Mouse (Mus musculus) T-helper 17 cell (primary cell): Measurements from ENCODE around the gene Tab1.

Experiments
- in situ Hi-C, 2 experiments: fragments of 300-600 bp; cut with MboI, MseI; formaldehyde crosslinking; loops; 1 replicate in 1 of 2; 2 replicates in 1 of 2; pipeline ENCODE4 v1.15.1; 2025; ENCODE audit warnings: high pct_unique_total_duplicates in 2 of 2

The Tab1 gene

DNA sequence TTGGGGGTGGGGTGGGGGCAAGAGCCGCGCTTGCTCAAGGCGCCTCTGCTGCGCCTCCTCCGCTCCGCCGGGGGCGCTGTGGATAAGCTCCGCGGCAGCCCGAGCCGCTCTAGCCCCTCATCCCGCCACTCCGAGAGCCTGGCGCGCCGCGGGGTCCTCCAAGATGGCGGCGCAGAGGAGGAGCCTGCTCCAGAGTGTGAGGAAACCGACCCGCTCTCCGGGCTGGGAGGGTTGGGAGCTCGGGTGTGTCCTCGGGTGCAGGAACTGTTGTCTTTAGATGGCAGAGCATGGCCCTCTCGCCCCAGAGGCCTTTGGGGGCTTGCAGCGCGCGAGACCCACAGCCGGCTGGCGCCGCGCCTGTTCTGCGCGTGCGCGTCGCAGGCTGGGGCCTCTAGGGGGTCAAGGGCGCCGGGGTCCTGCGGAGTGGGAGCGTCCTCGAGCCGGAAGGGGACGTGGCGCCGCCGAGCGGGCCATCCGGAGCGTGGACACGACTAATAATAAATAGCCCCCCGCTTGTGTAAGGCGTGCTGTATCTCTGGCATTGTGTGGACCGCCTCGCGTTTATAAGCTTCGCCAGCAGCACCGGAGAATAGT, at the start of gene Tab1:
Tab1 (plus strand) TSS at position 135 of the 594 bp plus-strand sequence.
- in situ Hi-C loops = no loop called here

DNA sequence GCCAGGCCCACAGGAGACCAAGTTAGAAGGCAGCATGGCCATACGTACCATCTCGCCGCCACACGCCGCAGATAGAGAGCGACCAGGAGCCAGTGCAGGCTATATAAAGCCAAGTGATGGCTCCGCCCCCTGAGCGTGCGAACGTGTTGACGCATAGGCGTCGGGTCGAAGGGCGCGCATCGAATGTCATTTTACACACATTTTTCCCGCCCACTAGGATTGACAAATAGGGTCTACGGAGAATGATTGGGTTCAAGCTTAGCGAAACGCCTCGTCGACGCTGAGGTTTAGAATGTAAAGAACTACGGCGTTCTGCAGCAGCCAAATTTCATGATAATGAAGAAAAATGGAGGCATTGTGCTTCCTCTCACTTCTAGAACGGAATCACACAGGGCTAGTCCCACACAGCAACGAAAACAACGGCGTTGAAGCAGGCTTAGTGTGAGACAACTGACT, 49.6 kb upstream of the Tab1 start:
- in situ Hi-C loops = no loop called here

DNA sequence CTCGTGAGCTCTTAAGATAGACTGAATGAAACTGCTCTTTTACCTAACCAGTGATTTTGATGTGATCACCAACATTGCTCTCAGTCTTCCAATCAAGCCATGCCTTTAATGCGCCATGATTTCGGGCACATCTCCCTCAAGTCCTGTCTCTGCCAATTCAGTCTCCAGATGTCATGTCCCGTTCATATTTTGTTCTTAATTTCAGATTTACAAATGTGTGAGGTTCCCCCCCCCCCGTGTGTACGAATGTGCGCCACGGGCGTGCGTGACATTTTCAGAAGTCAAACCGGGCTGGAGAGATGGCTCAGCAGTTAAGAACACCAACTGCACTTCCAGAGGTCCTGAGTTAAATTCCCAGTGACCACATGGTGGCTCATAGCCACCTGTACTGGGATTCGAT, 49.2 kb upstream of the Tab1 start:
- in situ Hi-C loops = no loop called here

DNA sequence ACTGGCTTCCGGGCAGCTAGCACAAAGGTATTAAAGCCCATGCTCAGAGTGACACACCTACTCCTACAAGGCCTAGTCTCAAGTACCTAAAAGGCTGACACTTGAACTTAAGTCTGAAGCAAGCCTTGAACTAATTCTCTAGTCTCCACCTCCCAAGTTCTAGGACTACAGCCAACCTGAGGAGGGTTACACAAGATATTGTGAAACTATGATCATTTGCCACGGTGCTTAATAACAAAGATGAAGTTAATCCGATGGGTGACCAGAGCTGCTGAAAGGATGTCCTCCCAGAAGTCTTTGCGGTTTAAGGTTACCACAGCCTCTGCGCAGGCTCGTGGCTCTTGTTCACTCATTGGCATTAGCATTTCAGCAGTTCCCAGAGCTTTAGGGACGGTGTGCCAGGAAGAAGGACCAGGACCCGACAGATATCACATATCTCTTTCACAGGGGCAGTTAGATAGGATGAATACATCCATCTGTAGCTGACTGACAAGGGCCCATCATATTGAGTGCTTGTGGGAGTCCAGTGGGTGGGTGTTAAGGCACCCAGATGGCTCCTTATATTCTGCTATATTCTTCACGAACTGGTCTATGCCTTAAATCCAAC, 45.4 kb upstream of the Tab1 start:
- in situ Hi-C loops = no loop called here

DNA sequence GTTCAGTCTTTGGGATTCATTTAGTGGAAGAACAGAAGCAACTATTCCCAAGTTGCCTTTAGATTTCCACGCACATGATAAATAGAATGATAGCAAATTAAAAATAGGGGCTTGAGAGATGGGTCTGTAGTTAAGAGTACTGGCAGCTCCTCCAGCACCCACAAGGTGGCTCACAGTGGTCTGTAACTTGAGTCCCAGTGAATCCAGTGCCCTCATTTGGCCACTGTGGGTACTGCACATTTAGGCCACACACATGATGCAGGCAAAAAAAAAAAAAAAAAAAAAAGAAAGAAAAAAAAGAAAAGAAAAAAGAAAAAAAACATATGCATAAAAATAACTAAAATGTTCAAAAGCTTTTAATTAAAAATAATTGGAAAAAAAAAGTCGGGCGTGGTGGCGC, 44.3 kb upstream of the Tab1 start:
- in situ Hi-C loops = no loop called here

DNA sequence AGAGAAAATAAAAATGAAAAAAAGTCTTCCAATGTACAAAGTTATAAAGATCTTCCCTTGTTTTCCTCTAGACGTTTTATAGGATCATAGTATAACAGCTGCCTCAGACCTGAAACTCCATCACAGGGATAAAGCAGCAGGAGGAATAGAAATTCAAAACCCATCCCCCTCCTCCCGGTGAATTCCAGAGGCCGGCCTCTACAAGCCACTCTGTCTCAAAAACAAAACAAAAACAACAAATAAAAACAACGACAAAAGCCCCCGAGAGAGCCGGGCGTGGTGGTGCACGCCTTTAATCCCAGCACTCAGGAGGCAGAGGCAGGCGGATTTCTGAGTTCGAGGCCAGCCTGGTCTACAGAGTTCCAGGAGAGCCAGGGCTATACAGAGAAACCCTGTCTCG, 42.8 kb upstream of the Tab1 start:
- in situ Hi-C loops = loop anchor here in 1 of 2 experiments (5.0 kb wide), 1 partner anchor 37 kb away; no protein-coding TSS in a partner anchor

DNA sequence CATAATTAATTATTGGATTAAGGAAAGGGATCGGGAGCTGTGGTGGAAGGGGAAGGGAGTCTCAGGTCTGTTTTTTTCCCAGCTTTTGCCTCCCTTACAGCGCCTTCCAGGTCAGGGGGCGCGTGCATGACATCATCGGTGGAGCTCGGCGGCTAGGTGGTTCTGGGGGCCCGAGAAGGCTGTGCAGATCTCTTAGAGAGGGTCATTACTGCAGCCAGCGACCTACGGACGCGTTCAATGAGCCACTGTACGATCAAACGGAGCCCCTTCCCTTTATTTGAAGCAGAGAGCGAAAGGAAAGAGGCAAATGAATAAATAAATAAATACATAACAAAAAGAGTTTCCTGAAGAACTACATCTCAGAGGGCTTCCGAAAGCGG, 42.2 kb upstream of the Tab1 start:
- in situ Hi-C loops = loop anchor here in 1 of 2 experiments (5.0 kb wide), 1 partner anchor 37 kb away; no protein-coding TSS in a partner anchor

DNA sequence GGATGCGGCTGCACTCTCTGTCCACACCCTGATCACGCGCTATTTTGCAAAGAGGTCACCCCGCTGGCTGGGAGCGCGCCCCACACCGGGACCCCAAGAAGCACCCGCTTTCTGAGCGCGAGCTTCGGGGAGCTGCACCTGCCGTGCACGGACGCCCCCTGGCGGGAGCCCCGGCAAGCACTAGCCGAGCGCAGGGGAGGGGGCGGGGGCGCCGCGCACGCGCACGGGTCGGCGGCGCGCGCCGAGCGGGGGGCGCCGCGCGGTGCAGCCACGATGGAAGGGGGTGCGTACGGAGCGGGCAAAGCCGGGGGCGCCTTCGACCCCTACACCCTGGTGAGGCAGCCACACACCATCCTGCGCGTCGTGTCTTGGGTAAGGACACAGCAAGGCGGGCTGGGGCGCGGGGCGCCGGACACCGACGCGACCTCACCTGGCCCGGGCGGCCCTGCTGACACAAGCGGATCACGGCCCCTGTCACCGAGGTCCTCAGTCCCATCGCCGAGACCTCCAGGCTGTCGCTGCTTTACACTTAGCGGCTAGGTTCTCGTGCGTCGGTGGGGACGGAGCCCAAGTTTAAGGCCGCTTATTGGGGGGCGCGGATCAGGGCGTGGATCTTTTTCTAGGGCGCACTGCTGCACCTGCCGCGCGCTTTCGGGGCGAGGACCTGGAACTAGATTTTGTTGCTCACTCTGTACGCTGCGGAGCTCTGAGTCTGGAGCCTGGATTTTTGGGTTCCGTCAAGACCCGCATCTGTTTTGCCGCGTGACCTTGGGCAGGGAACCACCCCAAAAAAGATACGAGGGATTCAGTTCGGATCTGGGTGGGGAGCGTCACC, 41.6 kb upstream of the Tab1 start, which contains the start of the genes Syngr1 and Rpl3:
Syngr1 (plus strand) TSS at position 214 of the 835 bp plus-strand sequence.
Rpl3 (minus strand) TSS at position 748 of the 835 bp plus-strand sequence.
- in situ Hi-C loops = loop anchor here in 1 of 2 experiments (5.0 kb wide), 1 partner anchor 36 kb away; no protein-coding TSS in a partner anchor

DNA sequence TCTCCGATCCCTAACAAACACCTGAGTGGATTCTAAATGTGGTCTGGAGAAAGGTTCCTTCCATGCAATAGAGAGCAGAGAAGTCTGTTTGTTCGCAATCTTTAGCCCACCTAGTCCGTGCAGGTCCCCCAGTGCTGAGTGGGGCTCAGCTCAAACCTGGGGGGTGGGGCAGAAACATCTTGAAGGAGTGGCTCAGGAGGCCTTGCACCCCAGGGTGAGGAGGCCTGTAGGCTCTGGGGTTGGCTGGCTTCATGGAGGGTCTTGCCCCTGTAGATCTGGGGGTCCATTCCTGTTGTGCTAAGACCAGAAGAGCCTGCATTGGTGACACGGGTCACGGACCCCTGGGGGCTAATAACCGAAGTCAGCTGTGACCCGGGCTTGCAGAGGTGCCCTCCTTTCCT, 40.9 kb upstream of the Tab1 start:
- in situ Hi-C loops = loop anchor here in 1 of 2 experiments (5.0 kb wide), 1 partner anchor 35 kb away; no protein-coding TSS in a partner anchor

DNA sequence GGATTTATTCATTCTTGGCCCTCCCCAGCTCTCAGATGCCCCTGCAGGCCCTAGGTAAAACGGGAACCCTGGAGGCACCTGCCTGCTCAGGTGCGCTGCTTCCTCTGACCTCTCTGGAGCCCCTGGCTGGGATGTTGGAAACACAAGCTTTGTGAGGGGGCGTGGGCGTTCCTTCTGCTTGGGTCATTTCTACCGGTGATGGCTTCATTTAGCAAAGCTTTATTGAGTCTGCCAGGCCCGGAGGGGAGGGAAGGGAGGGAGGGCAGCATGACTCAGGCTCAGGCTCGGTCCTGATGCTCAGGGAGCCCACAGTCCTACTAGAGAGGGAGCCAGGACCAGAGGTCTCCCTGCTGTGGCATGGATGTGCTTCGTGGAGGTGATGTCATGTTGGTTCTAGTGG, 40.3 kb upstream of the Tab1 start:
- in situ Hi-C loops = loop anchor here in 1 of 2 experiments (5.0 kb wide), 1 partner anchor 35 kb away; no protein-coding TSS in a partner anchor

DNA sequence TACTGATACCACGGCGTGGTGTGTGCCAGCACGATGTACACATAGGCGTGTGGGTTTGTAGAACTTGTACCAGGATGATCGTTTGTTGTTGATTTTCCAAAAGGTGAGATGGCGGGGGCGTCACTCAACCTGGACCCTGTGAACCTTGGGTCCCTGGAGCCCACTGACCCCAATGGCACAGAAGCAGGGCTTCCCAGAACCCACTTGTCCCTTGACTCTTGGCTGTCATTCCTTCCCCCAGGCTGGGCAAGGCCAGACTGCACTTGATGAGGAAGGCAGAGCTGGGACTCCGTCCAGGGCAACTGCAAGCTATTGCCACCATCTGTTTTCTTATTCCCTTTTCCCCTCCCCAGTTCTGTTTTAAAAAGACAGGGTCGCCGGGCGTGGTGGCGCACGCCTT, 38.7 kb upstream of the Tab1 start:
- in situ Hi-C loops = loop anchor here in 1 of 2 experiments (5.0 kb wide), 1 partner anchor 33 kb away; no protein-coding TSS in a partner anchor

DNA sequence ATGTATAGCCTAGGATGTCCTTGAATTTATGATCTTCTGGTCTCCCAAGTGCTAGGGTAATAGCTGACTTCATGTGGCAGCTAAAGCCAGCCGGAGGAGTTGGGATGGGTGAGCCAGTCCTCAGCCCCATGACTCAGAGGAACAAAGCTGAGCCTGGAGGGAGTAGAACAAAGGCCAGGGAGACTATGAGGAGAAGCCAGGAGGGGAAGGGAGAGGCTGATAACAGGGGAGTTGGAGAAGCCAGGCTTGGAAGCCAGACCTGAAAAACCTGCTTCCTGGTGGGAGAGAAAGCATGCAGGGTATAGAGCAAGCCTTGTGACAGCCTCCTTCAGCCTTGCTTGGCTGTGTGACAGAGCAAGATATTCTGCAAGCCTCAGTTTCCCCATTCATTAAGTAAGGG, 37.3 kb upstream of the Tab1 start:
- in situ Hi-C loops = no loop called here

DNA sequence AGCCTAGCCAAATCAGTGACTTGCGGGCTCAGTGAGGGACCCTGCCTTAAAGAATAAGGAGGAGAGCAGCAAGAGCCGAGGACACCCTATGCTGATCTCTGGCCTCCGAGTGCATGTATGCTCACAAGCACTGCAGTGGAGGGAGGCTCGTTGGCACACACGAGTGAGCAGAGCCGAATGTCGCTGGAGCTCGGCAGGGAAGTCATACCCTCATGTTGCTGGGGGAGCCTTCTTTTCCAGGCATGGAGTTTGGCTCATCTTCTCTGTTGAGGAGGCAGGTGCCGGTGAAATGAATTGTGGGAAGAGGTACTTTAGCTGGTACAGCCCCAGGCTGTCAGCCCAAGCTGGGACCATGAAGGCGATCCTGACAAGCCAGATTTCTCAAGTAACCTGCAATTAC, 36.5 kb upstream of the Tab1 start:
- in situ Hi-C loops = no loop called here

DNA sequence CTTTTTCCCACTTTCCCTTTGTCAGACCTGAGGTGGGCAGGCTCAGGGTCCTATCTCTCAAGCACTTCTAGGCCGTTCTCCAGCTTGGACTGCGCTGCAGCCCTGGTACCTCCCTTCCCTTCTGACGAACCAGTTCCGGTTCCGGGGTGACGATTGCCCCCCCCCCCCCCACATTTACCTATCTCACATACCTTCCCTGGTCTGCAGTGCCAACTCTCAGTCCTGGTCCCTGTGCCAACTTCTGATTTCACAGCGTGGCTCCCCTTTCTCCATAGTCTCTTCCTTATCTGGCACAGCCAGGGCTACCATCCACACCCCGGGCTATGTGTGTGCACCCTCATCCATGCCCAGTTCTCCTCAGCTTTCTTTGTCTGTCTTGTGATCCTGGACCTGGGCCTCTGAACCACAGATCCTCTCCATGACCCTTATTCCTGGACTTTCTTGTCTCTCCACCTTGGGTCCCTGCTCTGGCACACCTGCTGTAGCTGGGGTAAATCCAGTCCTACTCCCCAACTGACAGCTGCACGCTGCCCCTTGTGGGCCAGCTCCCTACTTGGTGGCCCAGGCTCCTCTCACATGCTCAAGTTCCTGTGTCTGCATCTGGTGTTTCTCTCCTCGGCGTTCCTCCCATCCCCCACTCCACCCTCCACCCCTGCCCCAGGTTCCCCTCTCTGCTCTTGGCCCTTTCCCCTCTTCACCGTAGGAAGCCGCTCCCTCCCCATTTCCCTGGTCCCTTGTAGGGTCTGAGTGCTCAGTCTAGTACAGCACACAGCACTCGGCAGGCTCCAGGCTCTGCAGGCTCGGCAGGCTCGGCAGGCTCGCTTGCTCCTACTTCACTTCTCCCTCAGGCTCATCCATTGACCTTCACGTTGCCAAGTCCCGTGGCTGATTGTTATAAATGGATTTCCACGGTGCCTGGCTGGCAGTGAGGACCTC, 35.7 kb upstream of the Tab1 start:
- in situ Hi-C loops = no loop called here

DNA sequence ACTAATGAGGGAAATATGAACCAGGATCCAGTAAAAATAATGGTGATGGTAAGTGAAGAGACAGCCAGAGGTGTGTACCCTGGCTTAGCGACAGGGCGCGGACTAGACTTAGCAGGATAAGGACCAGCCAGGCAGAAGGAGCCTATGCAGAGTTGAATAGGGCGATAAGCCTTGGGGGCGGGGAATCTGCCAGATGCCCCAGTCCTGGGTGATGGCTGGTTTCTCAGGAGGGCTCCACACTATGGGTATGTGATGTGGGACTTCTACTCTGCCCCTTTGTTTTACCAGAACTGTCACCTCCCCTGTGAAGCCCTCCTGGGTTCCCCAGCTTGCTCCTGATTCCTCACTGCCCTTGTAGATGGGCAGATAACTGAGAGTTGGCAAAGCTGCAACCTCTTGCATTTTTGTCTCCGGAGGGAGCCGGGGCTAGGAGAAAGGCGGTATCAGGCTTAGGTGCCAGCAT, 34.9 kb upstream of the Tab1 start:
- in situ Hi-C loops = no loop called here

DNA sequence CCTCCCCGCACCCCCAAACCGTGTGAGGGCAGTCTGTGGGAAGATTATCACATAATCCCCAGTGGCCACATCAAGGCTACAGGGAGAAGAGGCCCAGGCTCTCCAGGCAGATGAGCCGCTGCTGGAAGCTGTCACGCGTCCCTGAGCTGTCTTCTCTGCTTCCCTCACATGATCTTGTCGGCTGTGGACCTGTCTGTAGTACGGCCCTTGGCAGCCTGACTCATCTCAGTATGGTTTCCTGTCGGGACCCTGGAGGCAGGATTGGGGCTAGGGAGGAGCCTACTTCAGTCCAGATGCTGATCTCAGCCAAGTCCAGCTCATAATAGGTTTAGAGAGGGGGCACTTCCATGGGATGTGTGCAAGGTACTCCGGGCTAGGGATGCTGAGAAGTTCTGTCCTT, 34.1 kb upstream of the Tab1 start:
- in situ Hi-C loops = no loop called here

DNA sequence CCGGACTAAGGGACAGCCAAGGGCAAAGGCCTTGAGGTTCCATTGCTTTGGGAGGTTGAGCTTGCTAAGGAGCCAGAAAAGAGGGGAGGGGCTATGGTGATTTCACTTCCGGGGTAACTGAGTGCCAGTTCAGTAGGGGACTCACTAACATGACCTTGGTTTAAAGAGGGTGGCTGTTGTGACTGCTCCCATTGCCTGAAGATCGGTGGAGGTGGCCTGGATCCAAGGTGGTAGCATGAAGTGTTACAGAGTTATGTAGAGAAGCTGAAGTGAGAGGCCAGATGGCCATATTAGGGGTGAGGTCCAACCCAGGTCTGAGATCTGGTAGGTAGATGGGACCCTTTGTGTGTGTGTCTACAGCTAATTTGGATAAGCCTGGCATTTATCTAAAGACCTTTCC, 33.5 kb upstream of the Tab1 start:
- in situ Hi-C loops = no loop called here

DNA sequence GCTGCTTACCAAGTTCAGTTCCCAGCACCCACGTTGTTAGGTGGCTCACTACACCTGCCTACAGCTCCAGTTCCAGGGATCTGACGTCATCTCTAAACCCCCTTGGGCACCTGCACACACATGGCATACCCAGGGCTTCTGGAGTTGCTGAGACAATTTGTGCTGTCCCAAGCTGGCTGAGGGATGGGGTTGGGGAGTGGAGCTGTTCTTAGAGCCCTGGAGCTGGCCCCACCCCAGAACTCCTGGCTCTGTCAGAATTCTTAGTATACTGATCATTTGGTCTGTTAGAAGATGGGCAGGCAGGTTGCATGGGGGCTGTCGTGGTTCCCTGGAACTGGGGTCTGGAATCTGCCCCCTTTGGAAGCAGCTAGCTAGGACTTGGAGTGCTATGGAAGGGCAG, 32.7 kb upstream of the Tab1 start:
- in situ Hi-C loops = no loop called here

DNA sequence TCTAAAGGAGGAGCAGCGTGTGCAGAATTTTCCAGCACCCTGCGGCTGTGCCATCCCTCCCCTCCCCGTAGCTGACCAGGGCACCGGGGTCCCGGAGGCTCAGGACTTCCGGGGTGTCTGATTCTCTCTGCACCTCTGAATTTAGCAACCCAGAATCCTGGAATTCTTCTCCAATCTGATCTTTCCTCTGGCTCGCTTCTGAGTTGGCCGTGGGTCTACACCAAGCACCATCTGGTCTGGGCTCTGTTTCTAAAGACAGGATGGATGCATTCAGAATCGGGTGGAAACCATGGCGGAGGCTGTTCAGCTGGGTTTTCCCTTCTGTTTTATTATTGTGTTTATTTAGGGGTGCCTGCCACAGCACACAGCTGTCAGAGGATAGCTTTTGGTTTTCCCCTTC, 32.1 kb upstream of the Tab1 start:
- in situ Hi-C loops = no loop called here

DNA sequence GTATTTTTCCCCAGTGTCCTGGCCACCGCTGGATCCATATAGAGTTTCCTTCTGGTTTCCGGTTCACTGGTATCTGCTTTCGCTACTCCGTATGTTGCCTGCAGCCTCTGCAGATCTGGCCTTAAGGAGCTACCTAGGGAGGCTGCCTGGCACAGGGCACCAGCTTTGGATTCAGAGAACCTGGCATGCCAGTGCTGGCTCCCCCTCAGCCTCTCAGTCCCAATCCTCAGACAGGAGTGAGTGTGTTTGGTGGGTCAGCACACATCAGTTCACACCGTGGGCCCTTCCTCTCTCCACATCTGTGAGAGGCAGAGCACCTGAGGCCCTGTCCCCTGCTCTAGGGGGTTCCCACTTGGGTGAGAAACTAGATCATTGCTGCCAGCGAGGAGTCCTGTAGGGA, 31.4 kb upstream of the Tab1 start:
- in situ Hi-C loops = no loop called here

DNA sequence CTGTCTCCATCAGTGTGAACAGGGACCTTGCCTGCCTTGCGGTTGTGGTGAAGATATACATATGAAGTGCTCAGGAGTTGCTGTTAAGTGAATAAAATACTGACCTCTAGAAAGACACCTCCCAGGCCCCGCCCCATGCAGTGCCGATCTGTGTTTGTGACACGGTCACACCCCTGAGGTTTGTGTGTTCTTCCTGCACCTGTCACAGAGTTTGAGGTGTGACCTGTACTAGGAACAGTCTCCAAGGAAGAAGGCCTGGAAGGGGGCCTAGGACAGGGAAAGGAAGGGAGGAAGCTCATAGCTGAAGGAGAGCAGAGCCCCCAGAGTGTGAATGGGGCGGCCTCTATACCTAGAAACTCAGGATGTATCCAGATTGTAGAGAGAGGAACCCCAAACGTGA, 30.4 kb upstream of the Tab1 start:
- in situ Hi-C loops = no loop called here
